Mouse (Mus musculus): ENCODE data around the gene Olfr1357. TPM values are rescaled to one million over a fixed set of nuclear protein-coding genes. Genes with fewer than 3 reads are reported as not detected.

Gene Olfr1357
- polyA plus RNA-seq, 1 experiment from 2014 or later, result not detected

- H3K36me3 ChIP-seq, result peaks cover 42% of the 10 kb centered on the region
- 83% methylated on average over 2 of the region's 2 CpGs for WGBS
- DNase-seq (ENCODE audit: low spot score), result peak; percentile 56
- peaks cover 10% of the 10 kb centered on the region; the same call in 1 of the 2 replicates for H3K4me1 ChIP-seq
- H3K27me3 ChIP-seq (ENCODE audit: insufficient read depth, poor library complexity, severe bottlenecking), result no peaks in the 10 kb centered on the region
- peak overlapping the region; percentile 71; the same call in 1 of the 2 replicates for H3K4me3 ChIP-seq
- H3K9me3 ChIP-seq, result no peaks in the 10 kb centered on the region
- H3K27ac ChIP-seq, result peak overlapping the region; percentile 94; the same call in 1 of the 2 replicates
Measured at GRCm38 (mm10) chr10:78575690-78576089, 42.2 kb downstream of the Olfr1357 start.

DNA sequence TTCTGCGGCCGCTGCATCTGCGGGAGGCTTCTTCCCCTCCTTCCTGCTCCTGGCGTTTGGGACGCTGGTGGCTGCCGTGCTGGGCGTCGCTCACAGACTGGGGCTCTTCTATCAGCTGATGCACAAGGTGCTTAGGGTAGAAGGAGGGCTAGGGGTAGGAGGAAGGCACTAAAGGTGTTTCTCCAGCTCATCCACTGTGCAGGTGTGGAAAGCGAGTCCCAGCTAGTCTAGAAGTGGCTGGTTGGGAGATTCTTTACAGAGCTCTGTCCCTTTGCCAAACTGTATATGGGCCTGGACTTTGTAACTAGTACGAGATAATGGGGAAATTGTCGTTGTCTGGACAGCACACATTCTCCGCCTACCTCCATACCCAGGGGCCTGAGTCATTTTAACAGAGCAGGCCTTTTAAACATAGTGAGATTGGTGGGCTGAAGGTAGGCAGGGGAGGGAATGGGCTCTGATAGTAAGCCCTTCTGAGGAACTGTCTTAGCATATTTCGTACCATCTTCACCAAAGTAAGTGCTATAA is 42.7 kb downstream of the Olfr1357 start:
- Histone ChIP-seq H3K27ac (peak overlapping the region; percentile 94), H3K9me3 (no peaks in the 10 kb centered on the region), H3K4me3 (peak overlapping the region; percentile 71), H3K36me3 (peaks cover 36% of the 10 kb centered on the region), H3K27me3 (ENCODE audit: insufficient read depth, poor library complexity, severe bottlenecking) (no peaks in the 10 kb centered on the region), H3K4me1 (peaks cover 10% of the 10 kb centered on the region; the same call in 1 of the 2 replicates)
- 11% methylated on average over 13 of the region's 13 CpGs for WGBS
- no peak for DNase-seq (ENCODE audit: low spot score)

DNA sequence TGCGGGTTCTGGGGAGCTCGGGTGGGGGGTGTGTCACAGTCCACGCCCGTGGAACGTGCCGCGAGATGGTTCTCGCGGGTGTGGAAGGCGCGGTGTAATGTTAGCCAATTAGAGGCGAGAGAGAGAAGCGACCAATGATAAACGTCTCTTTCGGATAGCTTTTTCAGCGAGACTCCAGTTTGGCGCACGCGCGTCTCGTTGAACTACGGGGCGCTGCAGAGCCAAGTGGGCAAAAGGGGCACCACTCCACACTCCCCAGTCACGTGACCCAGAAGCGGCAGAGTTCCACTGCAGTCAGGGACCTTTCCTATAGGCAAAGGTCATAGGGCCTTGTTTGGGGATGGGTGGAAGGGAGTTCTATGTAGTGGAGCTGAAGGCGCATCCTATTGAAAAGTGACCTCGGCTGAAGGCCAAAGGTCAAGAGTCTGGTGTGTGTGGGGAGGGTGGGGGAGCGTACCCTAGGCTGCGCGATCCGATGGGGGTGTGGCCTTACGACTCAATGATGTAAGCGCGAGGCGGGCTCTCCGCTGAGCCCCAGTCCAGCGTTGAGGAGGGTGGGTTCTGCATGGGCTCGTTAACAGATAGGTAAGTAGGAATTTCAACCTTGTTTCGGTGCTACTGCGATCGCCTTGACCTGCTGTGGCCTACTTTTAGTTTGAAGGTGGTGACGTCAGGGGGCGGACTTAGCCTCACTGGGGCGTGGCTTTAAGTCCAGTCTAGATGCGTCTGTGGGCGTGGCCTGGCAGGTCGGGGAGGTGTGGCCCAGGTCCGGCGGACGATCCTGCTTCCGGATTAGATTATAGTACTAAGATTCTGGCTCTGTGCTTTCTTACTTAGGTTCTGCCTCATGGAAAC is 43.4 kb downstream of the Olfr1357 start, which contains the start of gene Ilvbl:
Gene Ilvbl (plus strand): TSS at position 97 of the 855 bp plus-strand sequence.
- H3K36me3 ChIP-seq, result peaks cover 29% of the 10 kb centered on the region
- no peaks in the 10 kb centered on the region for H3K27me3 ChIP-seq (ENCODE audit: insufficient read depth, poor library complexity, severe bottlenecking)
- peak within 1 kb of the TSS; percentile 71 for H3K4me3 ChIP-seq
- H3K27ac ChIP-seq, result peak within 1 kb of the TSS; percentile 94
- H3K9me3 ChIP-seq, result no peaks in the 10 kb centered on the region
- peaks cover 10% of the 10 kb centered on the region; the same call in 1 of the 2 replicates for H3K4me1 ChIP-seq
- WGBS, result under 1% methylated on average over 51 of the region's 51 CpGs
- DNase-seq (ENCODE audit: low spot score), result peak; percentile 97

GRCm38 (mm10) chr10:78573226-78573625 is 44.6 kb downstream of the Olfr1357 start:
- H3K27ac ChIP-seq, result no peak overlapping the region
- peaks cover 10% of the 10 kb centered on the region; the same call in 1 of the 2 replicates for H3K4me1 ChIP-seq
- no peaks in the 10 kb centered on the region for H3K9me3 ChIP-seq
- H3K36me3 ChIP-seq, result peaks cover 17% of the 10 kb centered on the region
- no peaks in the 10 kb centered on the region for H3K27me3 ChIP-seq (ENCODE audit: insufficient read depth, poor library complexity, severe bottlenecking)
- 69% methylated on average over 3 of the region's 3 CpGs for WGBS
- no peak overlapping the region for H3K4me3 ChIP-seq
- no peak for DNase-seq (ENCODE audit: low spot score)

GRCm38 (mm10) chr10:78570897-78571296 is 47.0 kb downstream of the Olfr1357 start:
- no peak overlapping the region for H3K27ac ChIP-seq
- H3K4me1 ChIP-seq, result peaks cover 9% of the 10 kb centered on the region; the same call in 1 of the 2 replicates
- H3K36me3 ChIP-seq, result no peaks in the 10 kb centered on the region
- 62% methylated on average over 2 of the region's 2 CpGs for WGBS
- no peaks in the 10 kb centered on the region for H3K9me3 ChIP-seq
- H3K4me3 ChIP-seq, result no peak overlapping the region
- DNase-seq (ENCODE audit: low spot score), result no peak
- H3K27me3 ChIP-seq (ENCODE audit: insufficient read depth, poor library complexity, severe bottlenecking), result no peaks in the 10 kb centered on the region

- no peaks in the 10 kb centered on the region for H3K9me3 ChIP-seq
- DNase-seq (ENCODE audit: low spot score), result no peak
- no peak overlapping the region for H3K27ac ChIP-seq
- 75% methylated on average over 6 of the region's 6 CpGs for WGBS
- no peaks in the 10 kb centered on the region for H3K36me3 ChIP-seq
- H3K4me1 ChIP-seq, result peaks cover 4% of the 10 kb centered on the region; the same call in 1 of the 2 replicates
- H3K4me3 ChIP-seq, result no peak overlapping the region
- no peaks in the 10 kb centered on the region for H3K27me3 ChIP-seq (ENCODE audit: insufficient read depth, poor library complexity, severe bottlenecking)
Measured at GRCm38 (mm10) chr10:78570416-78570815, 47.5 kb downstream of the Olfr1357 start.

- 49% methylated on average over 3 of the region's 3 CpGs for WGBS
- no peaks in the 10 kb centered on the region for H3K27me3 ChIP-seq (ENCODE audit: insufficient read depth, poor library complexity, severe bottlenecking)
- H3K27ac ChIP-seq, result no peak overlapping the region
- no peaks in the 10 kb centered on the region for H3K4me1 ChIP-seq
- no peaks in the 10 kb centered on the region for H3K36me3 ChIP-seq
- DNase-seq (ENCODE audit: low spot score), result no peak
- no peak overlapping the region for H3K4me3 ChIP-seq
- H3K9me3 ChIP-seq, result no peaks in the 10 kb centered on the region
Measured at GRCm38 (mm10) chr10:78569686-78570085, 48.2 kb downstream of the Olfr1357 start.

- no peak overlapping the region for H3K4me3 ChIP-seq
- no peaks in the 10 kb centered on the region for H3K9me3 ChIP-seq
- WGBS, result 71% methylated on average over 3 of the region's 3 CpGs
- H3K27me3 ChIP-seq (ENCODE audit: insufficient read depth, poor library complexity, severe bottlenecking), result no peaks in the 10 kb centered on the region
- no peaks in the 10 kb centered on the region for H3K4me1 ChIP-seq
- no peaks in the 10 kb centered on the region for H3K36me3 ChIP-seq
- H3K27ac ChIP-seq, result no peak overlapping the region
- peak; percentile 20 for DNase-seq (ENCODE audit: low spot score)
Measured at GRCm38 (mm10) chr10:78569191-78569590, 48.7 kb downstream of the Olfr1357 start.

DNA sequence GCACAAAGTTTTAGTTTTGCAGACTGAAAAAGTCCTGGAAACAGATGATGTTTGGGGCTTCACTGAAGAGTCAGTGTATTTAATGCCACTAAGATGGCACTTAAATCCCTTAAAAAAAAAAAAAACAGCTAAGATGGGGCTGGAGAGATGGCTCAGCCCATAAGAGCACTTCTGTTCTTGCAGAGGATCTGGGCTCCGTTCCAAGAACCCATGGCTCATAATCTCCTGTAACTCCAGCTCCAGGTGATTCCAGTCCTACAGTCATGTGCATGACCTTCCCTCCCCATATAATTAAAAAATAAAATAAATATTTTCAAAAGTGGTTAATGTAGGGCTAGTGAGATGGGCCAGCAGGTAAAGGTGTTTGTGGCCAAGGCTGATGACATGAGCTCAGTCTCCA is 52.8 kb downstream of the Olfr1357 start:
- Histone ChIP-seq H3K36me3 (no peaks in the 10 kb centered on the region), H3K27ac (no peak overlapping the region), H3K9me3 (no peaks in the 10 kb centered on the region), H3K4me1 (no peaks in the 10 kb centered on the region), H3K27me3 (ENCODE audit: insufficient read depth, poor library complexity, severe bottlenecking) (no peaks in the 10 kb centered on the region), H3K4me3 (no peak overlapping the region)
- WGBS, result 84% methylated on average over 1 of the region's 1 CpGs
- DNase-seq (ENCODE audit: low spot score), result no peak

Other genes with a start within 250 kb of the Olfr1357 start
- 271 and 283 TPM in 2 replicates for gene Rrp1, start 205.0 kb downstream of the Olfr1357 start, polyA plus RNA-seq (2016; fragmentation: Nextera tagmentation; extraction: Ambion mirVana)
- gene Cstb, start 192.4 kb downstream of the Olfr1357 start, polyA plus RNA-seq (2016; fragmentation: Nextera tagmentation; extraction: Ambion mirVana), result 117 and 136 TPM in 2 replicates
- 6.5 and 7.0 TPM in 2 replicates for gene Pdxk, start 153.1 kb downstream of the Olfr1357 start, polyA plus RNA-seq (2016; fragmentation: Nextera tagmentation; extraction: Ambion mirVana)
- gene Olfr1358, start 100.6 kb downstream of the Olfr1357 start, polyA plus RNA-seq (2016; fragmentation: Nextera tagmentation; extraction: Ambion mirVana), result not detected in 2 replicates
- gene Ilvbl, start 43.7 kb downstream of the Olfr1357 start, polyA plus RNA-seq (2016; fragmentation: Nextera tagmentation; extraction: Ambion mirVana), result 41.3 and 43.1 TPM in 2 replicates
- 12.2 and 13.3 TPM in 2 replicates for gene Syde1, start 26.1 kb downstream of the Olfr1357 start, polyA plus RNA-seq (2016; fragmentation: Nextera tagmentation; extraction: Ambion mirVana)
- gene Casp14, start 100.2 kb upstream of the Olfr1357 start, polyA plus RNA-seq (2016; fragmentation: Nextera tagmentation; extraction: Ambion mirVana), result not detected in 2 replicates
- gene Ccdc105, start 135.0 kb upstream of the Olfr1357 start, polyA plus RNA-seq (2016; fragmentation: Nextera tagmentation; extraction: Ambion mirVana), result not detected in 2 replicates
- gene Slc1a6, start 162.4 kb upstream of the Olfr1357 start, polyA plus RNA-seq (2016; fragmentation: Nextera tagmentation; extraction: Ambion mirVana), result 0.68 and 0.76 TPM in 2 replicates
- not detected in 2 replicates for gene Olfr1356, start 234.1 kb upstream of the Olfr1357 start, polyA plus RNA-seq (2016; fragmentation: Nextera tagmentation; extraction: Ambion mirVana)

All from heart, embryonic 10.5 days (tissue).